Mouse (Mus musculus) C2C12 (cell line): ENCODE data around the gene Ppp1r3c. TPM values are rescaled to one million over a fixed set of nuclear protein-coding genes. Genes with fewer than 3 reads are reported as not detected.

Source experiments
- H3K27me3 ChIP-seq: one replicate; pipeline ENCODE4 v1.6.1; 2011; ENCODE audit not compliant: control insufficient read depth, insufficient read depth, insufficient read length
- H3K36me3 ChIP-seq: one replicate; pipeline ENCODE4 v1.6.1; 2011; ENCODE audit not compliant: control insufficient read depth, insufficient read depth
- H3K4me3 ChIP-seq: one replicate; pipeline ENCODE4 v1.5.1; 2011; ENCODE audit warnings: mild to moderate bottlenecking, control low read depth; ENCODE audit not compliant: poor library complexity, insufficient read depth, severe bottlenecking
- H3K79me2 ChIP-seq: one replicate; pipeline ENCODE4 v1.6.1; 2011; ENCODE audit not compliant: control insufficient read depth, insufficient read depth
- H3K79me3 ChIP-seq: one replicate; pipeline ENCODE4 v1.6.1; 2011; ENCODE audit warnings: low read depth, control low read depth
- H3ac ChIP-seq: one replicate; pipeline ENCODE3; 2011; ENCODE audit warnings: low read depth; ENCODE audit not compliant: control insufficient read depth, insufficient read length
- CEBPB ChIP-seq: IDR thresholded peaks from one replicate; pipeline ENCODE4 v1.6.1; 2011; ENCODE audit warnings: low read depth, mild to moderate bottlenecking, control low read depth, moderate library complexity
- CTCF ChIP-seq: IDR thresholded peaks from one replicate; pipeline ENCODE4 v1.5.1; 2011; ENCODE audit not compliant: control insufficient read depth, insufficient read depth, insufficient read length
- FOSL1 ChIP-seq: IDR thresholded peaks from one replicate; pipeline ENCODE4 v1.8.0; 2011; ENCODE audit warnings: mild to moderate bottlenecking, low read length; ENCODE audit not compliant: poor library complexity, insufficient read depth, severe bottlenecking
- MAX ChIP-seq: IDR thresholded peaks from one replicate; pipeline ENCODE4 v1.6.1; 2011; ENCODE audit warnings: mild to moderate bottlenecking, control low read depth
- MYOD1 ChIP-seq: IDR thresholded peaks from one replicate; pipeline ENCODE4 v1.6.1; 2011; ENCODE audit warnings: low read depth; ENCODE audit not compliant: control insufficient read depth, insufficient read length
- MYOG ChIP-seq: IDR thresholded peaks from one replicate; pipeline ENCODE4 v1.6.1; 2011; ENCODE audit not compliant: control insufficient read depth, insufficient read length; ENCODE audit errors: extremely low read depth
- USF1 ChIP-seq: IDR thresholded peaks from one replicate; pipeline ENCODE4 v1.6.1; 2011; ENCODE audit warnings: low read depth, mild to moderate bottlenecking, control low read depth, moderate library complexity
- polyA plus RNA-seq: library from polyadenylated mRNA; unstranded; fragments of >200 nt; fragmentation: generic; extraction: Trizol; gene quantifications from one replicate; pipeline ENCODE4 v1.2.1, GENCODE M21; 2012; ENCODE audit warnings: missing spikeins

Gene Ppp1r3c
- polyA plus RNA-seq, 1 experiment: not detected

DNA sequence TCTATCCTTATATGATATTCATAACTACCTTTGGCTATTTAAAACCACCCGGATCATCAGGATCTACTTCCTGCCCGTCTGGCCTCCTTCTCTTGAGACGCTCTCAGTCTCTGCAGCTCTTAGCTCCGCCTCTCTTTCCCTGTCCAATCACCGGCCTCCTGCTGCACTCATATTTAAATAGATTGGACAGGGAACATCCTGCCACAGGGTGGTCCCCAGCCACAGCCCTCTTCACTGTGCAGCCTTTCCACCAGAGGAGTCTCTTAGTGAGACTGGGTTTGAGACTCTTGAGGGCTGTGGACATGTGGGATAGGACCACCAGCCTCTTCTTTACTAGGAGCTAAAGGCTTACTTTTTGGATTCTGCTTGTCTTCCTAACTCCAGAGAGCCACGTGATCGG is 20.2 kb downstream of the Ppp1r3c start:
- no peak for TF ChIP-seq FOSL1
- no peak for TF ChIP-seq MYOG
- TF ChIP-seq CTCF: no peak
- TF ChIP-seq MYOD1: no peak
- no peak for TF ChIP-seq USF1
- TF ChIP-seq MAX: no peak
- TF ChIP-seq CEBPB: no peak
- no peaks in the 10 kb centered on the region for H3K79me2 ChIP-seq
- H3K79me3 ChIP-seq: no peaks in the 10 kb centered on the region
- H3ac ChIP-seq: no peak overlapping the region
- no peaks in the 10 kb centered on the region for H3K27me3 ChIP-seq
- no peak overlapping the region for H3K4me3 ChIP-seq
- H3K36me3 ChIP-seq: no peaks in the 10 kb centered on the region

DNA sequence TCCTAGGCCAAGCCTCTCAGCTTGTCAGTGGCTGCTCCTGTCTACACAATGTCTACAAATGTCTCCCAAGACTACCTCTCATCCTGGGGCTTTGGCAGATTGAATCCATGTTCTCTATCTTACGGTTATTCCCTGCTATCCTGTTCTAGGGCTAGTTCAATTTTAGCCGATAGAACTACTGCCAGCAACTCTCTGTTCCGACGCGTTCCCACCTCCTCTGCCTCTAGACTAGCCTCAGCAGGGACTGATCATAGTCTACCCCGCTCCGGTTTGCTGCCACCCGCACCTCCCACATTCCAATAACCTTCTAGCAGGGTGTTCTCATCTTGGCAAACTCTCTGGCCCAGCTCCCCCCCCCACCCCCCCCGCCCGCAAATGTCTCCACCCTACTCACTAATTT is 20.9 kb downstream of the Ppp1r3c start:
- Histone ChIP-seq H3K79me2 (no peaks in the 10 kb centered on the region), H3K4me3 (no peak overlapping the region), H3ac (no peak overlapping the region), H3K27me3 (no peaks in the 10 kb centered on the region), H3K79me3 (no peaks in the 10 kb centered on the region), H3K36me3 (no peaks in the 10 kb centered on the region)
- TF ChIP-seq CTCF: no peak
- no peak for TF ChIP-seq MYOD1
- TF ChIP-seq MAX: no peak
- no peak for TF ChIP-seq FOSL1
- TF ChIP-seq MYOG: no peak
- TF ChIP-seq USF1: no peak
- no peak for TF ChIP-seq CEBPB

- Histone ChIP-seq H3K36me3 (no peaks in the 10 kb centered on the region), H3ac (no peak overlapping the region), H3K79me3 (no peaks in the 10 kb centered on the region), H3K79me2 (no peaks in the 10 kb centered on the region), H3K4me3 (no peak overlapping the region), H3K27me3 (no peaks in the 10 kb centered on the region)
- TF ChIP-seq MAX (no peak), CEBPB (no peak), MYOD1 (no peak), USF1 (no peak), CTCF (no peak), MYOG (no peak), FOSL1 (no peak)
Measured at GRCm38 (mm10) chr19:36714492-36714891, 22.0 kb downstream of the Ppp1r3c start.

DNA sequence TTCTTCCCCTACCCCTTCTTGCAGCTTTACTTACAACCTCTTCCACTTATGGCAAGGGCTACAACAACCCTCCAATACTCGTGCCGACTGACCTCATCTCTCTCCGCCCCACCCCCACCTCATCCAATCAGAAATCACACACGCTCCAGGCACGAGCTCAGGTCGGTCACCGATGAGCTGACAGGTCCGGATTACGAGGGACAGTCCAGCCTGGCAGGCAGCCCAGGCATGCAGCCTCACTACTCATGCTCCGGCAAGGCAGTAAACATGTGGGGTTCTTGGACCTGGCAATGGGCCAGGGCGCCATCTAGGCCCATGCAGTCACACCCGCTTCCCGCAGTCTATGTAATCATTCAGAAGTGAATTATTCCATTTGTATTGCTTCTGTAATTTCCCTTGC is 23.4 kb downstream of the Ppp1r3c start:
- Histone ChIP-seq H3K79me2 (no peaks in the 10 kb centered on the region), H3K27me3 (no peaks in the 10 kb centered on the region)

DNA sequence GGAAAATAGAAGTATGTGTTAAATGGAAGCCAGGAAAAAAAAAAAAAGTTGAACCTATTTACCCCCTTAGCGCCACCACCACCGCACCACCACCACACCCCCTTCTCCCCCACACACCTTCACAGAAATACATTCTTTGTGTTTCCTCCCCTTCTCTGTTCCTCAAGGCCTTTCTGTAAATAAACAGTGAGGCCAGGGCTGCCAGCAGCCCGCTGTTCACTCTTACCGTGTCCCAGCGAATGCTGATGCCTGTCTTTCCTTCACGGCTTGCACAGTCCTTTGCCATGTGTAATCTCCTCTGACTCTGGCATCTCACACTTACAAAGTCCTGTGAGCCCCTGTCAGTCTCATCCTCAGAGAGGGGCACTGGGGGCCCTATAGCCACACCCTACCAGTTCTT is 30.3 kb downstream of the Ppp1r3c start:
- Histone ChIP-seq H3K27me3 (no peaks in the 10 kb centered on the region), H3K4me3 (no peak overlapping the region), H3ac (no peak overlapping the region), H3K36me3 (no peaks in the 10 kb centered on the region), H3K79me3 (no peaks in the 10 kb centered on the region), H3K79me2 (no peaks in the 10 kb centered on the region)
- no peak for TF ChIP-seq USF1
- TF ChIP-seq FOSL1: no peak
- TF ChIP-seq MYOG: no peak
- TF ChIP-seq CTCF: no peak
- TF ChIP-seq MAX: no peak
- TF ChIP-seq MYOD1: no peak
- no peak for TF ChIP-seq CEBPB

More for the DNA sequence above, 23.4 kb downstream of the Ppp1r3c start:
- H3K4me3 ChIP-seq: no peak overlapping the region
- TF ChIP-seq MAX: no peak
- TF ChIP-seq MYOD1: no peak
- no peak for TF ChIP-seq CEBPB
- no peak for TF ChIP-seq MYOG
- no peak for TF ChIP-seq USF1
- no peak for TF ChIP-seq CTCF
- no peak for TF ChIP-seq FOSL1
- H3K79me3 ChIP-seq: no peaks in the 10 kb centered on the region
- H3K36me3 ChIP-seq: no peaks in the 10 kb centered on the region
- H3ac ChIP-seq: no peak overlapping the region

GRCm38 (mm10) chr19:36705286-36706146 is 30.9 kb downstream of the Ppp1r3c start:
- no peaks in the 10 kb centered on the region for H3K27me3 ChIP-seq
- no peak overlapping the region for H3K4me3 ChIP-seq
- H3K79me3 ChIP-seq: no peaks in the 10 kb centered on the region
- H3K79me2 ChIP-seq: no peaks in the 10 kb centered on the region
- TF ChIP-seq USF1 (no peak), CTCF (no peak), MYOD1 (no peak), MAX (no peak), FOSL1 (no peak), CEBPB (no peak), MYOG (no peak)
- H3ac ChIP-seq: no peak overlapping the region
- H3K36me3 ChIP-seq: no peaks in the 10 kb centered on the region
